ENCODE assay signal across 24 mouse cellular contexts in genomic region chr8:115257417-115257816, GRCm38 (mm10).
"Had no signal": no experiment of that assay in that cellular context is flagged by ENCODE, and none has a peak within 500 bp of the region (broad histone marks: within the 10 kb centered on the region; RNA-seq: fewer than 3 reads in every experiment).

No protein-coding gene starts in this region.

- H3K4me2 ChIP-seq: heart, embryonic 11.5 days; heart, embryonic 13.5 days; heart, embryonic 15.5 days; hindbrain, embryonic 13.5 days; hindbrain, embryonic 15.5 days; kidney, embryonic 15.5 days; liver, embryonic 12.5 days had no signal

- H3K27ac ChIP-seq: heart, adult 2 months; heart, embryonic 13.5 days; heart, embryonic 15.5 days; hindbrain, embryonic 13.5 days; hindbrain, embryonic 15.5 days; hindbrain, postnatal 0 days; kidney, embryonic 15.5 days; kidney, postnatal 0 days; layer of hippocampus, adult 2 months; liver, embryonic 12.5 days had no signal

- ATAC-seq: forebrain, postnatal 0 days; hindbrain, postnatal 0 days; intestine, embryonic 16.5 days; liver, embryonic 12.5 days had no signal

- H3K9me3 ChIP-seq: heart, embryonic 13.5 days; heart, embryonic 15.5 days; hindbrain, embryonic 13.5 days; hindbrain, embryonic 15.5 days; kidney, embryonic 15.5 days; liver, embryonic 12.5 days had no signal

- H3K4me3 ChIP-seq: heart, adult 2 months; heart, embryonic 13.5 days; heart, embryonic 15.5 days; hindbrain, embryonic 13.5 days; hindbrain, embryonic 15.5 days; kidney, embryonic 15.5 days; layer of hippocampus, adult 2 months; liver, embryonic 12.5 days had no signal

- H3K36me3 ChIP-seq: heart, embryonic 13.5 days; heart, embryonic 15.5 days; hindbrain, embryonic 13.5 days; hindbrain, embryonic 15.5 days; kidney, embryonic 15.5 days; liver, embryonic 12.5 days had no signal

- H3K9ac ChIP-seq: forebrain, postnatal 0 days; heart, embryonic 13.5 days; heart, embryonic 15.5 days; hindbrain, embryonic 13.5 days; hindbrain, embryonic 15.5 days; kidney, embryonic 15.5 days; liver, embryonic 12.5 days had no signal

- H3K4me1 ChIP-seq: heart, embryonic 13.5 days; heart, embryonic 15.5 days; hindbrain, embryonic 15.5 days; liver, embryonic 12.5 days had no signal

- DNase-seq: forebrain, postnatal 0 days; gastrocnemius, postnatal 14 days; gastrocnemius, postnatal 36 days; heart, adult 11 months; heart, adult 2 months; heart, postnatal 14 days; heart, postnatal 36 days; kidney, adult 11 months; kidney, adult 2 months; kidney, adult 9 months; kidney, postnatal 14 days; kidney, postnatal 36 days; left cerebral cortex, postnatal 4 days had no signal

- H3K27me3 ChIP-seq: heart, embryonic 15.5 days; hindbrain, embryonic 15.5 days; liver, embryonic 12.5 days had no signal
